Mouse (Mus musculus): ENCODE measurements at regions not wholly inside any gene's neighbourhood (a gene's known extent, or its start where the extent isn't known, plus 50 kb on each side); places are given as distances from the start of the nearest gene placed in this dataset.

- no peak for DNase-seq (ENCODE audit: low spot score in 2 of 2)
These were observed 77.1 kb downstream of the Utp18 start for GRCm38 (mm10) chr11:93808431-93808830.

- no peak for DNase-seq (ENCODE audit: low spot score in 2 of 2)
These were observed 78.4 kb downstream of the Utp18 start for GRCm38 (mm10) chr11:93807205-93807604.

- no peak for DNase-seq (ENCODE audit: low spot score in 2 of 2)
These were observed 114.2 kb downstream of the Utp18 start for GRCm38 (mm10) chr11:93771143-93771940.

- no peak for DNase-seq (ENCODE audit: low spot score in 2 of 2)
These were observed 119.6 kb downstream of the Utp18 start for GRCm38 (mm10) chr11:93765961-93766360.

- DNase-seq (ENCODE audit: low spot score in 2 of 2), result peak in 1 of 2 experiments; percentile 5
These were observed 122.6 kb downstream of the Utp18 start for GRCm38 (mm10) chr11:93762832-93763530.

- DNase-seq (ENCODE audit: low spot score in 2 of 2), result no peak
These were observed 127.7 kb downstream of the Utp18 start for GRCm38 (mm10) chr11:93757825-93758224.

GRCm38 (mm10) chr11:93736618-93737017 is 148.9 kb downstream of the Utp18 start:
- no peak for DNase-seq (ENCODE audit: low spot score in 2 of 2)

GRCm38 (mm10) chr11:93733568-93734185 is 151.9 kb downstream of the Utp18 start:
- no peak for DNase-seq (ENCODE audit: low spot score in 2 of 2)

GRCm38 (mm10) chr11:93729119-93729518 is 156.4 kb downstream of the Utp18 start:
- DNase-seq (ENCODE audit: low spot score in 2 of 2), result no peak

GRCm38 (mm10) chr11:93725242-93725641 is 160.3 kb downstream of the Utp18 start:
- no peak for DNase-seq (ENCODE audit: low spot score in 2 of 2)

- DNase-seq (ENCODE audit: low spot score in 2 of 2), result no peak
These were observed 166.4 kb downstream of the Utp18 start for GRCm38 (mm10) chr11:93719141-93719540.

- DNase-seq (ENCODE audit: low spot score in 2 of 2), result no peak
These were observed 175.9 kb downstream of the Utp18 start for GRCm38 (mm10) chr11:93709686-93710085.

GRCm38 (mm10) chr11:93696982-93697541 is 188.5 kb downstream of the Utp18 start:
- no peak for DNase-seq (ENCODE audit: low spot score in 2 of 2)

GRCm38 (mm10) chr11:93696096-93696890 is 189.3 kb downstream of the Utp18 start:
- DNase-seq (ENCODE audit: low spot score in 2 of 2), result no peak

- DNase-seq (ENCODE audit: low spot score in 2 of 2), result no peak
These were observed 201.9 kb downstream of the Utp18 start for GRCm38 (mm10) chr11:93683691-93684090.

GRCm38 (mm10) chr11:93676299-93676698 is 209.3 kb downstream of the Utp18 start:
- DNase-seq (ENCODE audit: low spot score in 2 of 2), result no peak

GRCm38 (mm10) chr11:93672025-93672424 is 213.5 kb downstream of the Utp18 start:
- DNase-seq (ENCODE audit: low spot score in 2 of 2), result no peak

- no peak for DNase-seq (ENCODE audit: low spot score in 2 of 2)
These were observed 223.9 kb downstream of the Utp18 start for GRCm38 (mm10) chr11:93661657-93662056.

GRCm38 (mm10) chr11:93660379-93660778 is 225.2 kb downstream of the Utp18 start:
- DNase-seq (ENCODE audit: low spot score in 2 of 2), result no peak

- DNase-seq (ENCODE audit: low spot score in 2 of 2), result no peak
These were observed 226.8 kb downstream of the Utp18 start for GRCm38 (mm10) chr11:93658719-93659118.

- no peak for DNase-seq (ENCODE audit: low spot score in 2 of 2)
These were observed 229.8 kb downstream of the Utp18 start for GRCm38 (mm10) chr11:93655602-93656239.
